Mouse (Mus musculus): ENCODE data around the gene Cabcoco1.

The Cabcoco1 gene

DNA sequence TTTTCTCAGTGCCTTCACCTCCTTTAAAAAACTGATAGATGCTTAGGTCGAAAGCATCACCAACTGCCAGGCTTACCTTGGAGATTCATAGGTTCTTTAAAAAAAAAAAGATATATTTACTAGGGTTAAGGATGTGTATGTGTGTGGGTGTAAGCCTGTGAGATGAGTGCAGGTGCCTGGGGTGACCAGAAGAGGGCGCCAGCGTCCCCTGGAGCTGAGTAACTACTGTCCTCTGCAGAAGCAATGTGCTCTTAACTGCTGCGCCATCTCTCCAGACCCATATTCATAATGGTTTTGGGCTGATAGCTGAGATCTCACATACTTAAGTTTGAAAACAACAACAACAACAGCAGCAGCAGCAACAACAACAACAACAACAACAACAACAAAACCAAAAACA is 35.5 kb downstream of the Cabcoco1 start:
- no peak for DNase-seq

GRCm38 (mm10) chr10:68504586-68505152 is 37.0 kb downstream of the Cabcoco1 start:
- DNase-seq, result no peak

- DNase-seq, result no peak
Observed at GRCm38 (mm10) chr10:68501067-68501466, 40.6 kb downstream of the Cabcoco1 start.

- no peak for DNase-seq
Observed at GRCm38 (mm10) chr10:68495246-68495645, 46.5 kb downstream of the Cabcoco1 start.

DNA sequence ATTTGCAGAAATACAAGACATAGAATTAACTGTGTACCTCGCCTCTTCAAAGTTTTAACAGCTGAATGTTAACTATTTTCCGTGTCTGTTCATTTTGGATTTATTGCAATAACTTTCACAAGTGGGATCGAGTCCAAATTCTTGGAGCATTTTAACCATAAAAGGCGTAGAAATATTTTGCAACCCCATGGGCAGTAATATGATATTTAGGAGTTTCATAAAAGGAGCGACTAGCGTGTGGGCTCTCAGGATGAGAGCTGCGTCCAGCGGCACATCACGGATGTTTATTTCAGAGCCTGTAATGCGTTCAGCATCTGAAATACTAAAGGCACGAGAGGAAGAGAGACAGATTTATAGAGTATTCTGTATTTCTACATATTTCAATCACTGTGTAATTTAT is 50.1 kb downstream of the Cabcoco1 start:
- no peak for DNase-seq

DNA sequence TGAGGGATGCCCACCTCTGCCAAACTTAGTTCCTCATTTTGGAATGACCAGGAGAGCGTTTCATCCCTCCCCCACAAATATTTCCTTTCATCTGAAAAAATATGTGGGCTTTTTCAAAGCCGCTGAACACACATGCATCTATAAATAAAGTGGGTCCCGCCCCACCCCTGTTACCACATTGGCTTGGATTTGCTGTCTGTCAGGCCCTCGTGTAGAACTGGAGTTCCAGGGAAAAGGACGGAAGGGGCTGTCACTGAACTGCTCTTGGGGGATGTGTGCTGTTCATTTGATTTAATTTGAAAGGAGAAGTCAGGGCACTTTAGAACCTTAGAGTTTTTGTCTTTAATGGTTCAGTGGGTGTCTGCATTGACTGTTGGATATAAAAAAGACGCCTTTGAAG is 50.9 kb downstream of the Cabcoco1 start:
- no peak for DNase-seq

DNA sequence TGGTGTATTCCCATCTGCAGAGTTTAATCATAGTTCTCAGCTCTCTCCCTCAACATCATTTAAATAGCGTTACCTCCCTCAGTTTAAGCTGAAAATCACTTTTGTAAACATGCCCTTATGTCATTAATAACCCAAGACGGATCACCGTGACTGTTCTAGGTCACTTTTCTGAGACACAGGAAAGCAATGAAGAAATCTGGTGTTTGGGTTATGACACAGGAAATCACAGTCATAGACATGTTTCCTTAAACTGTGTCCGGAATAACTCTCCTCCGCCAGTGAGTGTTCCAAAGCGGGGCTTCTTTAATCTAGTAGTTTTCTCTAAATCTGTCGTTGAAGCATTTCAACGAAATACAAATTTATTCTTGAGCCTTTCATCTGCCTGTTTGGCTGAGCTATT is 68.9 kb downstream of the Cabcoco1 start:
- no peak for DNase-seq

GRCm38 (mm10) chr10:68465737-68466327 is 75.9 kb downstream of the Cabcoco1 start:
- DNase-seq, result no peak

DNA sequence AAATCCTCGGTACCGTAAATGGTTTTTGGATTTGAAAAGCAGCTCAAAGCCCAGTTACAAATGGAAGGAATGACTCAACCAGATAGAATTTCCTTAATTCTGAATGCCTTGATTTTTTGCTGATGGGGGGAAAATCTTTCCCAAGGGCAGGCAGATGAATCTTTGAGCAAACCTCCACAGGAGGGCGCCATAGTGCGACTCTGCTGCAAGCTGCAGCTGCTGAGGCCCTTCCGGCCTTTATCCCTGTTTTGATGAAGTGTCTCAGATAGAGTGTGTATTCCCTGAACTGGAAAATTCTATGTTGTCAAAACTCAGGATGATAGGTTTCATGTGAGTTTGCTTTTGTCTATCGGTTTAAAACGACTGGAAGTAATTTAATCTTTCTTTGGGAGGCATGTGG is 76.8 kb downstream of the Cabcoco1 start:
- peak; percentile 69 for DNase-seq

GRCm38 (mm10) chr10:68459784-68460183 is 81.9 kb downstream of the Cabcoco1 start:
- DNase-seq, result no peak

- DNase-seq, result no peak
Observed at GRCm38 (mm10) chr10:68457019-68457418, 84.7 kb downstream of the Cabcoco1 start.

DNA sequence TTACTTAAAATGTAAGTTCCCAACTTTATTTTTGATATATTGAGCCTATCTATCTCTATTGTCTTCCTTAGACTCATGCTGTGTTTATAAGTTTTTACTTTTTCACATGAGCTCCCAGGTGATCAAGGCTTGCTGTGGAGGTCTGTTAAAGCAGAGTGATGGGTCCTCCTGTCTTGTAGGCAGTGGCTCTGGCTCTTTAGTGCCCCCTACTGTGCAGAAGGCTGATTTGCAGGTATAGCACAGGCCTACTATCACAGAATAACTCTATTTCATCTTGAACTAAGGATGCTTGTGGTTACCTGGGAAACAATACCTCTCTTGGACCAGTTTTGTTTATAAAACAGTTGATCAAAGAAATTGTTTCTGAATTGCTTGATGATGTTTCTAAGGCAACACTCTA is 87.2 kb downstream of the Cabcoco1 start:
- no peak for DNase-seq

- DNase-seq, result no peak
Observed at GRCm38 (mm10) chr10:68446797-68447125, 94.9 kb downstream of the Cabcoco1 start.

DNA sequence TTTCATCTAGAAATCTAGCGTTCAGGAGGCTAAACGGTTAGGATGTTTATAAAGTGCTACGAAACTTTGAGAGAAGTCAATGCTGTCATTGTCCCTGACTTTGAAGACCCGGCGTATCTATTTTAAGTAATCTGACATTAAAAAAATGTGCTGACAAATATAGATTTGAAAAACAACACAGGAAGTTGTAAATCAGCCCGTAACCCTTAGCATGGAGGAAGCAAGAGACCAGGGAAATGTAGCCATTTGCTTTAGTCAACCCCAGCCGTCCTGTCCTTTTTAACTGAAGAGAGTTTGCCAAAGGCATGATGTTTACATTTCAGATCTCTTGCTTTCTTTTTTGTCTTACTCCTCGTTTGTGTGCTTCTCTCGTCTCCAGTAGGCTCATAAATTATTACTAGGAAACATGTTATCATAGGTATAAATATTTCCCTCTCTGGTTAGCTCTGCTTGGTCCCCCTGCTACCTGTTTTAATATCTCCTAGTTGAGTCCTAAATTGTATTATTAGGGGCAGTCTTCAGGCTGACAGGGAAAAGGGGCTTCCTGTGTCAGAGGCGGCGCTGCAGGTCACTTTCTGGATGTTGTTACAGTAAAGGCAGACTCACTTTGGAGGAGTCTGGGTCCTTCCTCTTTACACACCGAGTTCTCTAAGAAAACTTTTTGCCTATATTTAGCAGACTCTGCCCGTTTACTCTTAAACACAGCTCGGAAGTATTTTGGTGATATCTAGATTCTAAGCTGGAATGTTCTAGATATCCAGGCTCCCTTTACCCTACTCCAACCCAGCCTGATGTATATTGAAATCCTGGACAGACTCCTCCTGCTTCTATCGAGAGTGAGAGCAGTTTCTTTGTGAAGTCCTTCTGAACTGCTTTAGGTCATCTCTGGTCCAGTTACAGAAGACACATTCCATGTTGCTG is 95.6 kb downstream of the Cabcoco1 start:
- no peak for DNase-seq

DNA sequence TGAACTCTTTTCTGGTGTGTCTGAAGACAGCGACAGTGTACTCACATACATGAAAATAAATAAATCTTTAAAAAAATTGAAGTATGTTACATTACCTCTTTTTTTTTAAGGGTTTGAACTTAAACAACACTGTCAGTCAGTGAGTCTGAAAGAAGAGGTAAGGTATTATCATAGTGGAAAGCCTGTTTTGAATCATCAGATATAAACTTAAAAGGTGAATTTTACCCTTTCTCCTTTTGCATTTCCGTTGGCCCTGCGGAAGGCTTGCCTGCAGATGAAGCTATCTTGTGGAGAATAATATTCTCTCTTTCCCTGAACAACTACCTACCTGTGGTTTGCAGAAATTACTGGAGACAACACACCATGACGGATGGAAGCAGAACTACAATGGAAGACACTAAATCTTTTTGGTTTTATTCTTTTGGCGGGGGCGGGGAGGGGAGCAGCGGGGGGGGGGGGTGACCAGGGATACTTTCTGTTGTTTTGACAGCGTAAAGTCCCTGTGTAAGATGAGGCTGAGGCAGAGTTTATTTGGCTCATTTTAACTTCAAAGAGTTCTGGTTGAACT is 96.4 kb downstream of the Cabcoco1 start:
- no peak for DNase-seq

DNA sequence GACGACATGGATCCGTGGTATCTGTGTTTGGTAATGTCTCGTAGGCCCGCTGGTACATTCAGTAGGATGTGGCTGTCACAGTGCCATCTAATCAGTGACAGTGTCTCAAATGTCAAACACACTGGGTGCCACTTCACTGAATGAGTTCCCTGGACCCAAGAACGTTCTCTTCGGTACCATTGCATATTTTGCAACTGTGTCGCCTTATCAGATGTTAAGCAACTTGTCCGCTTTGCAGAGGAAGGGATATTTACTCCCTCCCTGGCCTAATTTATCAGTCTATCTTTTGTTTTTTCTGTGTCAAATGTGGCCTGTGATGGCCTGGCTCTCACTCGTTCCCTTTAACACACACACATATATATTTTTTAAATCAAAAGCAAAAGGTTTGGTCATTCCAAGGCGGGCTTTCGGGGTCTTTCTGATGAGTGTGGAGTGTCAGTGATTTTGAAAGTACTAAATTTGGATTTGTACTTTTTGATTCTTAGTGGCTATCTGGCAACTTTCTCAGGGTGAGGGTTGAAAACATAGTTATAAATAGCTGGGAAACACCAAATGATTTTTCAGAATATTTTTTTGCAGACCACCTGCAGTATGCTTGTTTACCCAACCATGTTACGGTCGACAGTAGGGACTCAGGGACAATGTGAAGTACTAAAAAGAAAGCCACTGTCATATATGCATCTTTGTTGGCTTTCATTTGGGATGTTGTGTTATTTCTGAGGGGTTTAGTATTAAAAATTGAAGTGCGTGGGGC is 97.2 kb downstream of the Cabcoco1 start:
- no peak for DNase-seq

DNA sequence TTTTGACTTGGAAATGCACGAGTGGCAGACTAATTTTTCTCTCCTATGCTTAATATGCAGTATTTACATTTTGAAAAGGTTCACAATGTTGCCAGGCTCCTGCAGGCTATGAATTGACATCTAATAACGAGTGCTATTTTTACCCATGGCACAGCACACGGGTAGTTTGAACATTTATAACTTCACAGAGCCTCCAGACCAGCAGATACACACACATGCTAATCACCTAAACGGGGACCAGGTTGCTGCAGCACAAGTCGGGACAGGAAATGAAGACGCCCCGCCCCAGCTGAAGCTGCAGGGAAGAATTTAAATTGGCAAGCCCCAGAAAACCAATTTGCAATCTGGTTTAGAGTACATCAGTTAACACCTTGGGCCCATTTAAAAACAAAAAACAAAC is 98.6 kb downstream of the Cabcoco1 start:
- DNase-seq, result no peak

DNA sequence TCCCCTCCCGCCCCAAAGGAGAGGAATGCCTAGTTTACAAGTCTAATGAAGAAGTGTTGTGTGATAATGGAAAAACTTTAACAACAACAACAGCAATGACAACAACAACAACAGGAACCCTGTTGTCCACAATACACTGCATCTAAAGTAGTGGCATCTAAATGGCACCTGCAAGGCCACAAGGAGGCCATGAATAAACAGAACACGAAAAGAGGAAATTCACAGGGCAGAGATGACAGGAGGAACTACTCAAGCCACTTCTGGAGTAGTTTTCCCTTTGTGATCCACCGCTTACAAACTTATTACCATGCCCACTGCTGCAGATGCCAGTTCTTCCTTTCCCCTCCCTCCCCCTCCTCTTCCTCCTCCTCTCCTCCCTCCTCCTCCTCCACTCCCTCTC is 99.0 kb downstream of the Cabcoco1 start:
- no peak for DNase-seq

- DNase-seq, result no peak
Observed at GRCm38 (mm10) chr10:68441931-68442662, 99.6 kb downstream of the Cabcoco1 start.

DNA sequence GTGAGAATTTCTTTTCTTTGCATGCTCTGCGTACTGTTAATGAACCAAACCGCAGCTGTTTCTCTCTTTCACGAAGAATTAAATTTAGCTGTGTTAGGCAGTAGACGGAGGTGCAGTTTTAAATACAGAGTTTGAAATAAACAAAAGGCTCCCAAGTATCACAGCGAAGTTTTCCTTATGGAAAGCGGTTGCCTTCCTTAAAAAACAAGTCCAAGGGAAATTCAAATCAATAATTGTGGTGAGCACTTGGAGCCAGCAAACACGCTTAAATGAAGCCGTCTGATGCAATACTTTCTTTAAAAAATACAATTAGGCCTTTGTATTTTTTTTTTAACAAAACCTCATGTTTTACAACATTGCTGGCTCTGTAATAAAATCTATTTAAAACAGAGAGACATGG is 101.2 kb downstream of the Cabcoco1 start:
- DNase-seq, result no peak

DNA sequence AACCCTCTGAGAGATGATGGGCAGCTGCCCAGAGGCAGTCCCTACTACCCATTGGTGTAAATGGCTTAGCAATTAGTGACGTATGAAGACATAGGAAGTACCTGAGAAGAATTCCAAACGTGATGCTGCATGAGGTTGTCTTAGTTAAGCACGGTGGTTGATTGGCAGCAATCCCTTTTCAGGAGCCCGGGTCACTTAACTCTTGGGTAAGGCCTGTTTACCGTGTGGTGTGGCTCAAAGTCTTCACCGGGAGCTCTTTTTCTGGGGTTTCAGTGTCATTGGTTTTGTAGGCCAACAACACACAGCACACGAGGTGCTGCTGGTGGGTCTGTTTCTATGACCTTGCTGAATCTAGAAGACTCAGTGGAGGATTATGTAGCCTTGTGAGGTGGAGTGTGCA is 105.9 kb downstream of the Cabcoco1 start:
- no peak for DNase-seq

DNA sequence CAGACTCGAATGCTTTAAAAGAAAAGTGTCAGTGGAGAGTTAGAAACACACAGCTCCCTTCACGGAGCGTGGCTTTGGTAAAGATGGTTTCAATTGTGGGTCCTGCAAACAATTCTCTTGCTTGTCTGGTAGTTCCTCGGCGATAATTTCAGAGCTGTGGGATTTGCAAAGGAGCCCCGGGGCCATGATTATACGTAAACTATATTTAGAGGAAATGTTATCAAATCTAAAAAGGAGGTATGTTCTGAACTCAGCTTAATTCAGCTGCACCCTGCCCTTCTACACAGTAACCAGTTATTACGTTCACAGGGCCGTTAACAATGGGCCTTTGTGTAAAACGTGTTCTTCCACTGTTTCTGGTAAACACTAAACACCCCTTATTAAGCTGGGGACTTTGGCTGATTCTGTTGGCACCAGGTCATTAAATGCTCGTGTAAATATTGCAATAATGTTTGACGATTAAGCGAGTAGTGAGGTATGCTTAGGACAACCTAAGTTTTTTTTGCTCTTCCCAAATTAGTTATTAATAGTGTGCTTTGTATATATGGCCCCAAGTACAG is 106.6 kb downstream of the Cabcoco1 start:
- DNase-seq, result no peak

Measured in right cerebral cortex, adult 18-20 months (tissue).